Mouse (Mus musculus): Measurements from ENCODE around the gene Csrp3.

DNA sequence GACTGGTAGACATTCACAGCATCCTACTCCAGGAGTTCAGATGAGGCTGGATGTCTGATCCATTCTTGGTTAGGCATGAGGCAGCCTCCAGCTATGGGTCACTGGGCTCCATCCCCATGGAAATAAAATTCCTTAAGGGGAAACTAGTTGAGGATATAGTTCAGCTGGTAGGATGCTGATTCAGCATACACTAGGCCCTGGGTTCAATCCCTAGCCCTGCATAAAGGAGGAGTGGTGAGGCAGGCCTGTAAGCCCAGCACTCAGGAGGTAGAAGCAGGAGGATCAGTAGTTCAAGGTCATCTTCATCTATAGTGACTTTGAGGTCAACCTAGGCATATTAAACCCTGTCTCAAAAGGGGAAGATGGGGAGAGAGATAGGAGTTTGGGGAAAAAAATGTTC, 16.4 kb upstream of the Csrp3 start:
- TF ChIP-seq POLR2A (IDR thresholded peaks at IDR 0.05; ENCODE audit: extremely low read depth, insufficient read depth, low read length) (no peak), CTCF (IDR thresholded peaks at IDR 0.05; ENCODE audit: low read depth, low read length) (no peak)

All from liver, adult 2 months (tissue).